In the genomic region with DNA sequence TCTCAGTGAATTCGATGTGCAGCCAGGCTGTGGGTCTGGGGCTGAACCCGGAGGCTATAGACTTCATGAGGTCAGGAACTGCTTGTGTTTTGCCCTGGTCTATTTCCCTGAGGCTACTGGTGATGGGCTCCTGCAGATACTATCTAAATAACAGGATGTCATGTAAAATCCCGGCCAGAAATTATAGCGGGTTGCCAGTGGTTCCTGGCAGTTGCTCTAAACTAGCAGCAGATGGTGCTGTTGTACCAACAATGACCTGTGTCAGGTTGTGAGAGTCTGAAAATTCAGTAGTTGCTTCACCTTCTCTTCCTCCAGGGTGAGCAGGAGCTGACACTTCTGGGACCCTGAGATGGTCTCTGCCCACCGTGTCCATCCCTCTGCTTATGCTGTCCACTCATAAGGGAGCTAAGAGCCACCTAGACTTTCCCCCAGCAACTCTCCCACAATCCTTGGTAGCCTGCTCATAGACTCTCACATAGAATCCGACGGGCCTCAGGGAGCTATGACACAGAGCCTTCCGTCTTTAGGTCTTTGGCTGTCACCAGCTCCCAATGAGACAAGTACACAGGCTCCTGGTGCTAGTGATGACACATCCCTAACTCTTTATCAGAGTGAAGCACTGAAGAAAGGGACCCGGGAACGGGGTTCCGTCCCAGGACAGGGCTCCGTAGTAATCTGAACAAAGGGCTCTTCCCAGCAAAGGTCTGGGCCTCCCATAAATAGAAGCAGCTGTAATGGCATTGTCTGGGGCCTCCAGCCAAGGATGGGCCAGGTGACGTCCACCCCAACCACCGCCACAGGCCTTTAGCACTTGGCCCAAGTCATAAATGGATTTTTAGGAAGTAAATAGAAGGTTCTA, we compare ENCODE assay signal across 8 mouse cellular contexts.
DNase-seq lines count a peak whose midpoint lies in the region; ATAC-seq and TF ChIP-seq lines count a peak whose summit lies in the region.

No protein-coding gene starts in this region.

- H3K9ac ChIP-seq in intestine, embryonic 15.5 days, result no peak overlapping the region
- no peak overlapping the region for H3K9ac ChIP-seq in midbrain, embryonic 12.5 days (replicated peaks)
- no peak overlapping the region for H3K9ac ChIP-seq in stomach, postnatal 0 days (ENCODE audit: low read length)

- no peak overlapping the region for H3K4me3 ChIP-seq in intestine, embryonic 15.5 days (replicated peaks)
- no peak overlapping the region for H3K4me3 ChIP-seq in midbrain, embryonic 12.5 days
- H3K4me3 ChIP-seq in stomach, postnatal 0 days (ENCODE audit: low read depth, low read length), result no peak overlapping the region

- no peaks in the 10 kb centered on the region for H3K36me3 ChIP-seq in intestine, embryonic 15.5 days
- 0 out of 2 replicates have a peak, but pooled peaks cover 6% of the 10 kb centered on the region for H3K36me3 ChIP-seq in midbrain, embryonic 12.5 days
- H3K36me3 ChIP-seq in stomach, postnatal 0 days (ENCODE audit: control insufficient read depth, insufficient read depth, low read length), result no peaks in the 10 kb centered on the region

- TF ChIP-seq CTCF in stomach, postnatal 0 days (IDR thresholded peaks at IDR 0.05; ENCODE audit: low read depth), result peak; percentile 89

- 65% methylated on average over 14 of the region's 14 CpGs for WGBS in intestine, embryonic 15.5 days
- WGBS in midbrain, embryonic 12.5 days, result 68% methylated on average over 14 of the region's 14 CpGs
- 65% methylated on average over 14 of the region's 14 CpGs for WGBS in stomach, postnatal 0 days

- H3K9me3 ChIP-seq in intestine, embryonic 15.5 days, result no peaks in the 10 kb centered on the region
- H3K9me3 ChIP-seq in midbrain, embryonic 12.5 days, result no peaks in the 10 kb centered on the region
- no peaks in the 10 kb centered on the region for H3K9me3 ChIP-seq in stomach, postnatal 0 days (ENCODE audit: control insufficient read depth, low read length)

- peak; percentile 86 for ATAC-seq in activated CD4-positive, CD25-positive, alpha-beta regulatory T cell, adult 4 months
- ATAC-seq in common myeloid progenitor, adult 5-6 weeks (replicated peaks; ENCODE audit: low read depth, poor library complexity, severe bottlenecking), result peak; percentile 90
- peak; percentile 71 for ATAC-seq in intestine, embryonic 15.5 days
- ATAC-seq in midbrain, embryonic 12.5 days (ENCODE audit: low FRiP score, low read depth), result 0 out of 2 replicates have a peak, but pooled peaks have one; percentile 44
- ATAC-seq in stomach, postnatal 0 days (ENCODE audit: low FRiP score, low TSS enrichment), result peak; percentile 56

- peak; percentile 68 for DNase-seq in 416B (ENCODE audit: low read depth)
- DNase-seq in gastrocnemius, postnatal 36 days, result peak; percentile 36 to 44
- peak; percentile 69 to 76 for DNase-seq in left cerebral cortex, postnatal 14 days (ENCODE audit: low spot score in 2 of 2)
- peak; percentile 47 for DNase-seq in stomach, postnatal 0 days (ENCODE audit: low spot score)

- intact Hi-C loops in gastrocnemius, postnatal 36 days (cut with DNase I), result loop anchor here (5.0 kb wide), 3 partner anchors 105 to 220 kb away; no protein-coding TSS in a partner anchor
- intact Hi-C loops in left cerebral cortex, postnatal 14 days (cut with DNase I), result loop anchor here (2.0 kb wide), 1 partner anchor 101 kb away; the partner anchor contains the start of gene Klhl3

- no peak for TF ChIP-seq EP300 in stomach, postnatal 0 days (optimal IDR thresholded peaks at IDR 0.05)

- no peak overlapping the region for H3K27ac ChIP-seq in intestine, embryonic 15.5 days
- H3K27ac ChIP-seq in midbrain, embryonic 12.5 days (replicated peaks), result no peak overlapping the region
- H3K27ac ChIP-seq in stomach, postnatal 0 days (replicated peaks), result no peak overlapping the region

- H3K4me1 ChIP-seq in intestine, embryonic 15.5 days (replicated peaks), result no peaks in the 10 kb centered on the region
- peaks cover 2% of the 10 kb centered on the region; the same call in 1 of the 2 replicates for H3K4me1 ChIP-seq in midbrain, embryonic 12.5 days
- H3K4me1 ChIP-seq in stomach, postnatal 0 days (replicated peaks; ENCODE audit: control insufficient read depth, insufficient read depth), result no peaks in the 10 kb centered on the region

- H3K4me2 ChIP-seq in intestine, embryonic 15.5 days (replicated peaks), result no peak overlapping the region
- no peak overlapping the region for H3K4me2 ChIP-seq in midbrain, embryonic 12.5 days (replicated peaks)
- no peak overlapping the region for H3K4me2 ChIP-seq in stomach, postnatal 0 days (replicated peaks; ENCODE audit: low read depth)

- H3K27me3 ChIP-seq in intestine, embryonic 15.5 days (replicated peaks), result no peaks in the 10 kb centered on the region
- H3K27me3 ChIP-seq in midbrain, embryonic 12.5 days, result no peaks in the 10 kb centered on the region
- no peaks in the 10 kb centered on the region for H3K27me3 ChIP-seq in stomach, postnatal 0 days (ENCODE audit: control insufficient read depth, insufficient read depth, low read length)
